Mouse (Mus musculus): ENCODE measurements around the gene Aqp12. TPM values are rescaled to one million over a fixed set of nuclear protein-coding genes. Genes with fewer than 3 reads are reported as not detected.

Aqp12 gene
- polyA plus RNA-seq, 1 experiment from 2014 or later = not detected

DNA sequence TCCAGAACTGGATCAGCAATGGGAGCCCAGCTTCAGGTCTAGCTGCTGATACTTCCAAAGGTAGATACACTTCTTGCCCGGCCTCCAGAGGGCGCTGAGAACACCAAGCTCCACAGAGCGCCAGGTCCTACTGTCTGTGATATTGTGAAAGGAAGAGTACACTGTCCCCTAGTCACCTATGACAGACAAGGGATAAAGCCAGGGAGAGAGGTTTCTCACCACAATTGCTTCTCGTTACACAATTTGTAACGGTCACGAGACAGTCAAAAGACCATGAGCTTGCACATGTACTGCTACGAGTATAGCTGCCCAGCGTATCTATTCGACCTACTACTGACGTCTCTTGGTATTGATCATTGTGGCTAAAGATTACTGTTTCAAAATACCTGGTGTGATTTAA lies 23.3 kb downstream of the Aqp12 start:
- no peak for DNase-seq (ENCODE audit: low spot score)
- ATAC-seq = no peak
- no peak for TF ChIP-seq EP300 (IDR thresholded peaks at IDR 0.05)
- TF ChIP-seq CTCF (IDR thresholded peaks at IDR 0.05) = no peak
- 88% methylated on average over 10 of the region's 10 CpGs for WGBS
- no peaks in the 10 kb centered on the region for H3K27me3 ChIP-seq (replicated peaks; ENCODE audit: insufficient read depth, low read length)
- no peaks in the 10 kb centered on the region for H3K4me1 ChIP-seq (ENCODE audit: insufficient read depth, low read depth, low read length)
- H3K27ac ChIP-seq (ENCODE audit: low read length) = no peak overlapping the region
- no peak overlapping the region for H3K4me3 ChIP-seq (ENCODE audit: low read depth, low read length)
- H3K9me3 ChIP-seq (ENCODE audit: low read length) = no peaks in the 10 kb centered on the region
- no peak overlapping the region for H3K9ac ChIP-seq (replicated peaks; ENCODE audit: low read depth)
- H3K4me2 ChIP-seq (replicated peaks; ENCODE audit: low read depth, low read length) = no peak overlapping the region
- H3K36me3 ChIP-seq (ENCODE audit: insufficient read depth, low read length) = no peaks in the 10 kb centered on the region

DNA sequence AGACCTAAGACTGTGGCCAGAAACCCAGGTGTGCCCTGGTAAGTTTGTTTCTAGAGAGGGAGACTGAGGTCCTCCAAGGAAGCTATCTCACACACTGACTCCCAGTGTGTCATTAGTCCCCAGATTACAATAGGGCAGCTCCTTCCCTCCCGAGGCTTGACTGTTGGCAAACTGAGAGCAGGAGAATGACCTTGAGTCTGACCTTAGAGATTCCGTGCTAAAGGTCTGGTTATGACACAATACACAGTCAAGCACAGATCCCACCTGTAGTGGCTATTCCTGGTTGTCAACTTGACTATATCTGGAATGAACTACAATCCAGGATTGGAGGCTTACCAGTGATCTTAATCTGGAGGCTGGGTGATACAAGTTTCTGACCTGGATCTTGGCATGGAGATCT lies 23.9 kb downstream of the Aqp12 start:
- H3K27me3 ChIP-seq (replicated peaks; ENCODE audit: insufficient read depth, low read length) = no peaks in the 10 kb centered on the region
- WGBS = 53% methylated on average over 2 of the region's 2 CpGs
- H3K4me3 ChIP-seq (ENCODE audit: low read depth, low read length) = no peak overlapping the region
- H3K4me2 ChIP-seq (replicated peaks; ENCODE audit: low read depth, low read length) = no peak overlapping the region
- DNase-seq (ENCODE audit: low spot score) (no peak), ATAC-seq (no peak)
- TF ChIP-seq EP300 (IDR thresholded peaks at IDR 0.05) = no peak
- TF ChIP-seq CTCF (IDR thresholded peaks at IDR 0.05) = no peak
- no peaks in the 10 kb centered on the region for H3K9me3 ChIP-seq (ENCODE audit: low read length)
- no peaks in the 10 kb centered on the region for H3K36me3 ChIP-seq (ENCODE audit: insufficient read depth, low read length)
- H3K9ac ChIP-seq (replicated peaks; ENCODE audit: low read depth) = no peak overlapping the region
- no peak overlapping the region for H3K27ac ChIP-seq (ENCODE audit: low read length)
- no peaks in the 10 kb centered on the region for H3K4me1 ChIP-seq (ENCODE audit: insufficient read depth, low read depth, low read length)

DNA sequence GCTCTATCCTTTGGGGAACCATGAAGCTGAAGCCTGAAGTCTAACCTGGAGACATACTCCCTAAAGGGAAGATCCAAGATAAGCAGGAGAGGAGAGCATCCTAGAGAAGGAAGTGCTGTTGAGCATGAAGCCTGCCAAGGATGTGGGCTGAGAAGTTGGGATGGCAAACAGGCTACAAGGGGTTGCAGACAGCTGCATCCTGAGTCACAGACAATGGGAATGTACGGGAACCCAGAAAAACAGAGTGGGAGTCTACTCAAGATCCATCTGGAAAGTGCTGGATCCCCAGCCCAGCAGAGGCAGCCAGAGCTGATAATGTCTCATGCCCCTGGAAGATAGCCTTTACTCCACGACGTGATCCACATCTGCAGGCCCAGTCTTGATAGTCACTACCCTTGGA lies 25.1 kb downstream of the Aqp12 start:
- no peaks in the 10 kb centered on the region for H3K4me1 ChIP-seq (ENCODE audit: insufficient read depth, low read depth, low read length)
- H3K4me2 ChIP-seq (replicated peaks; ENCODE audit: low read depth, low read length) = no peak overlapping the region
- DNase-seq (ENCODE audit: low spot score) = no peak
- no peaks in the 10 kb centered on the region for H3K9me3 ChIP-seq (ENCODE audit: low read length)
- no peak overlapping the region for H3K27ac ChIP-seq (ENCODE audit: low read length)
- H3K36me3 ChIP-seq (ENCODE audit: insufficient read depth, low read length) = no peaks in the 10 kb centered on the region
- H3K27me3 ChIP-seq (replicated peaks; ENCODE audit: insufficient read depth, low read length) = no peaks in the 10 kb centered on the region
- 80% methylated on average over 3 of the region's 3 CpGs for WGBS
- TF ChIP-seq CTCF (IDR thresholded peaks at IDR 0.05) = no peak
- TF ChIP-seq EP300 (IDR thresholded peaks at IDR 0.05) = no peak
- ATAC-seq = no peak
- no peak overlapping the region for H3K4me3 ChIP-seq (ENCODE audit: low read depth, low read length)
- H3K9ac ChIP-seq (replicated peaks; ENCODE audit: low read depth) = no peak overlapping the region

DNA sequence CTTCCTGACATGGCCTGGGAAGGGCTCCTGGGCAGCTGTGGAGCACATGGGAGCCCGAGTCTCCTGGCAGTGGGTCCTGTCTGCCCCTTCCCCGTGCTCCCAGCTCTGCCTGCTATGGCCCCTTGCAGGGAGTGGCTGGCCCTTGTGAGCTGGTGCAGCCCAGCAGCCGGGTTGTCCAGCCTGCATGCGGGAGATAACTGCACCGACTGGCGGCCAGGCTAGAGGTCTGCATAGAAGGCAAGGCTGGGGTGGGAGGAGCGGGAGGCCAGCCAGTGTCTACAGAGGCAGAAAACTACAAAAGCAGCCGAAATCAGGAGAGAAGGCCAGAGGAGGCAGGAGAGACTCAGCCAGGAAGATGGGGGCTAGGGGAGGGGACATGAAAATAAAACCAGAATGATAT lies 27.9 kb downstream of the Aqp12 start:
- no peak for TF ChIP-seq EP300 (IDR thresholded peaks at IDR 0.05)
- TF ChIP-seq CTCF (IDR thresholded peaks at IDR 0.05) = no peak
- Histone ChIP-seq H3K4me1 (ENCODE audit: insufficient read depth, low read depth, low read length) (no peaks in the 10 kb centered on the region), H3K27ac (ENCODE audit: low read length) (no peak overlapping the region), H3K27me3 (replicated peaks; ENCODE audit: insufficient read depth, low read length) (no peaks in the 10 kb centered on the region), H3K4me3 (ENCODE audit: low read depth, low read length) (no peak overlapping the region), H3K9ac (replicated peaks; ENCODE audit: low read depth) (no peak overlapping the region), H3K9me3 (ENCODE audit: low read length) (no peaks in the 10 kb centered on the region), H3K36me3 (ENCODE audit: insufficient read depth, low read length) (no peaks in the 10 kb centered on the region), H3K4me2 (replicated peaks; ENCODE audit: low read depth, low read length) (no peak overlapping the region)
- ATAC-seq (no peak), DNase-seq (ENCODE audit: low spot score) (no peak)
- 43% methylated on average over 8 of the region's 8 CpGs for WGBS

DNA sequence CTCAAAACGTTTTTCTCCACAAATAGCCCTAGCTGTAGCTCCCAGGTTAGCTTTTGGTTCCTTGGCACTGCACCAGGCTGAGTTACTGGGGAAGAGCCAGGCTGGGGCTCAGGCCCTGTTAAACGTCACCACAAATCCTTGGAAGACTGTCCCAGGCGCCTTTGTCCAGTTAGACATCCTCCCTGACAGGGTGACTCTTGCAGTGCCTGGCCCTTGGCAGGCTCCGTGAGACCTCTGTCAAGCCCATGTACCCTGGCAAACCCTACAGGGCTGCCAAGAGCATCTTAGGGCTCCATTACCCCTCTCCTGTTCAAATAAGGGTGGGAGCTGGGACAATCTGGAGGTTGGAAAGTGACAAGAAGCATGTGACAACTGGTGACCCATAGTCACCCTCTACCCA lies 29.8 kb downstream of the Aqp12 start:
- no peaks in the 10 kb centered on the region for H3K27me3 ChIP-seq (replicated peaks; ENCODE audit: insufficient read depth, low read length)
- no peak for DNase-seq (ENCODE audit: low spot score)
- WGBS = 61% methylated on average over 4 of the region's 4 CpGs
- no peaks in the 10 kb centered on the region for H3K4me1 ChIP-seq (ENCODE audit: insufficient read depth, low read depth, low read length)
- no peak overlapping the region for H3K4me2 ChIP-seq (replicated peaks; ENCODE audit: low read depth, low read length)
- H3K27ac ChIP-seq (ENCODE audit: low read length) = no peak overlapping the region
- no peaks in the 10 kb centered on the region for H3K36me3 ChIP-seq (ENCODE audit: insufficient read depth, low read length)
- H3K4me3 ChIP-seq (ENCODE audit: low read depth, low read length) = no peak overlapping the region
- H3K9ac ChIP-seq (replicated peaks; ENCODE audit: low read depth) = no peak overlapping the region
- TF ChIP-seq EP300 (IDR thresholded peaks at IDR 0.05) (no peak), CTCF (IDR thresholded peaks at IDR 0.05) (no peak)
- ATAC-seq = no peak
- H3K9me3 ChIP-seq (ENCODE audit: low read length) = no peaks in the 10 kb centered on the region

- no peak overlapping the region for H3K9ac ChIP-seq (replicated peaks; ENCODE audit: low read depth)
- no peak overlapping the region for H3K4me2 ChIP-seq (replicated peaks; ENCODE audit: low read depth, low read length)
- H3K4me1 ChIP-seq (ENCODE audit: insufficient read depth, low read depth, low read length) = no peaks in the 10 kb centered on the region
- H3K27me3 ChIP-seq (replicated peaks; ENCODE audit: insufficient read depth, low read length) = no peaks in the 10 kb centered on the region
- H3K9me3 ChIP-seq (ENCODE audit: low read length) = no peaks in the 10 kb centered on the region
- no peaks in the 10 kb centered on the region for H3K36me3 ChIP-seq (ENCODE audit: insufficient read depth, low read length)
- no peak for DNase-seq (ENCODE audit: low spot score)
- TF ChIP-seq CTCF (IDR thresholded peaks at IDR 0.05) (no peak), EP300 (IDR thresholded peaks at IDR 0.05) (no peak)
- 84% methylated on average over 10 of the region's 10 CpGs for WGBS
- H3K4me3 ChIP-seq (ENCODE audit: low read depth, low read length) = no peak overlapping the region
- H3K27ac ChIP-seq (ENCODE audit: low read length) = no peak overlapping the region
- no peak for ATAC-seq
Observed at GRCm38 (mm10) chr1:93046153-93046789, 40.1 kb downstream of the Aqp12 start.

DNA sequence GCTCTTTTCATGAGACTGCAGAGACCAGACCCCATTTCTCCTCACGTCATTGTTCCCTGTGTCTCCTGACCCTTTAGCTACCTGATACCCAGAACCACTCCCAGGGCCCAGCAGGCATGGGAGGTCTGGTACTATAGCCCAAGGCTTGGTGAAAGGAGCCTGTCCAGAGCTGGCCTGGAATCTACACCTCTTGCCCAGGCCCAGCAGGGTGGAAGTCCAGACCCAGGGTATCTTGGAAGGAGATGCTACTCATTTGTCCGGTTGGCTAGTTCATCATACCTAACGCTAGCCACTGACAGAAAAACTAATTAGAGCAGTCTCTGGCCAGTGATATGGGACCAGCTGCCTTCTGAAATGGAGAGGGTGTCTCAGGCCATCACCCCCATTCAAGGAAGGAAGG lies 43.9 kb downstream of the Aqp12 start:
- Histone ChIP-seq H3K27me3 (replicated peaks; ENCODE audit: insufficient read depth, low read length) (no peaks in the 10 kb centered on the region), H3K4me1 (ENCODE audit: insufficient read depth, low read depth, low read length) (no peaks in the 10 kb centered on the region), H3K36me3 (ENCODE audit: insufficient read depth, low read length) (no peaks in the 10 kb centered on the region), H3K4me3 (ENCODE audit: low read depth, low read length) (no peak overlapping the region), H3K9me3 (ENCODE audit: low read length) (no peaks in the 10 kb centered on the region), H3K27ac (ENCODE audit: low read length) (no peak overlapping the region), H3K4me2 (replicated peaks; ENCODE audit: low read depth, low read length) (no peak overlapping the region), H3K9ac (replicated peaks; ENCODE audit: low read depth) (no peak overlapping the region)
- TF ChIP-seq EP300 (IDR thresholded peaks at IDR 0.05) (no peak), CTCF (IDR thresholded peaks at IDR 0.05) (no peak)
- DNase-seq (ENCODE audit: low spot score) (no peak), ATAC-seq (no peak)
- WGBS = 86% methylated on average over 3 of the region's 3 CpGs

Measured in lung, postnatal 0 days (tissue).